In the genomic region with DNA sequence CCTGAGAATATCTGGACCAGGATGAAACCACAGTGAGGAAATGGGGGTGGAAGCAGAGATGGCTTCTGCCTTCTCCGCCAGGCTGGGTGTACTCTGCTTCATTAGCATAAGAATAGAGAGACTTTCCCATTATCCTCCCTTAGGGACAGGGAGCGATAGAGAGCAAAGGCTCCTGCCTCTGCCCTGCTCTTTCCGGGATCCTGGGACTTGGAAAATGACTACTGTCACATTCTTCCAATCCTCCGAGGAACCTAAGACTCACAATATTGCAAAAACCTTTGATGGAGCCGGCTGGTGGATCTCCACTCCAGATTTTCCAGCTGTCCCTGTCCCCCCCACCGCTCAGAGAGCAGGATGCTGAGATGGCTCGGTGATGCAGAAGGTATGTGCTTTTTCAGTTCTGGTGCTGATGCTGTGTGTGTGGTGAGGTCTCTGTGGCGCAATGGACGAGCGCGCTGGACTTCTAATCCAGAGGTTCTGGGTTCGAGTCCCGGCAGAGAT, we compare ENCODE assay signal across 9 mouse cellular contexts. TPM values are rescaled to one million over a fixed set of nuclear protein-coding genes. Genes with fewer than 3 reads are reported as not detected.
DNase-seq lines count a peak whose midpoint lies in the region; ATAC-seq and TF ChIP-seq lines count a peak whose summit lies in the region.
"Had no signal": no experiment of that assay in that cellular context is flagged by ENCODE, and none has a peak within 500 bp of the region (broad histone marks: within the 10 kb centered on the region; RNA-seq: fewer than 3 reads in every experiment).

No protein-coding gene starts in this region.

- H3K4me2 ChIP-seq in kidney, postnatal 0 days (ENCODE audit: low read length): no peak overlapping the region
- peak overlapping the region; percentile 23; the same call in 1 of the 2 replicates for H3K4me2 ChIP-seq in embryonic facial prominence, embryonic 11.5 days (ENCODE audit: low read depth, low read length)
- peak overlapping the region; percentile 50 for H3K4me2 ChIP-seq in hindbrain, postnatal 0 days (ENCODE audit: low read depth, low read length)
- peak overlapping the region; percentile 41 for H3K4me2 ChIP-seq in limb, embryonic 13.5 days (replicated peaks)
- H3K4me2 ChIP-seq in stomach, embryonic 14.5 days (replicated peaks; ENCODE audit: low read depth, low read length): peak overlapping the region; percentile 25
- H3K4me2 ChIP-seq: limb, embryonic 15.5 days had no signal

- H3K27me3 ChIP-seq in kidney, postnatal 0 days (ENCODE audit: insufficient read depth, low read length): no peaks in the 10 kb centered on the region
- H3K27me3 ChIP-seq in embryonic facial prominence, embryonic 11.5 days (ENCODE audit: control insufficient read depth, insufficient read depth, low read length): no peaks in the 10 kb centered on the region
- H3K27me3 ChIP-seq in hindbrain, postnatal 0 days (ENCODE audit: insufficient read depth, low read length): no peaks in the 10 kb centered on the region
- H3K27me3 ChIP-seq in limb, embryonic 13.5 days: no peaks in the 10 kb centered on the region
- no peaks in the 10 kb centered on the region for H3K27me3 ChIP-seq in stomach, embryonic 14.5 days (ENCODE audit: control insufficient read depth, insufficient read depth, low read length)
- H3K27me3 ChIP-seq: limb, embryonic 15.5 days had no signal

- no peaks in the 10 kb centered on the region for H3K4me1 ChIP-seq in kidney, postnatal 0 days (replicated peaks; ENCODE audit: insufficient read depth, low read length)
- H3K4me1 ChIP-seq in embryonic facial prominence, embryonic 11.5 days (ENCODE audit: control insufficient read depth, insufficient read depth, low read length): no peaks in the 10 kb centered on the region
- no peaks in the 10 kb centered on the region; the same call in 1 of the 2 replicates for H3K4me1 ChIP-seq in hindbrain, postnatal 0 days (ENCODE audit: insufficient read depth, low read length)
- H3K4me1 ChIP-seq in limb, embryonic 13.5 days: peaks cover 6% of the 10 kb centered on the region; the same call in 1 of the 2 replicates
- no peaks in the 10 kb centered on the region for H3K4me1 ChIP-seq in stomach, embryonic 14.5 days (ENCODE audit: control insufficient read depth, insufficient read depth, low read length)

- no peak overlapping the region for H3K4me3 ChIP-seq in kidney, postnatal 0 days (replicated peaks; ENCODE audit: low read depth, low read length)
- peak overlapping the region; percentile 23; the same call in 1 of the 2 replicates for H3K4me3 ChIP-seq in embryonic facial prominence, embryonic 11.5 days (ENCODE audit: low read depth, low read length)
- peak overlapping the region; percentile 37 for H3K4me3 ChIP-seq in hindbrain, postnatal 0 days (ENCODE audit: low read length)
- peak overlapping the region; percentile 18; the same call in 1 of the 2 replicates for H3K4me3 ChIP-seq in limb, embryonic 13.5 days
- no peak overlapping the region; the same call in 1 of the 2 replicates for H3K4me3 ChIP-seq in stomach, embryonic 14.5 days (ENCODE audit: low read depth, low read length)
- H3K4me3 ChIP-seq: limb, embryonic 15.5 days had no signal

- peak; percentile 21 for DNase-seq in kidney, postnatal 0 days (ENCODE audit: low spot score)
- no peak for DNase-seq in kidney, postnatal 36 days
- peak; percentile 69 for DNase-seq in embryonic facial prominence, embryonic 11.5 days (ENCODE audit: low spot score)
- DNase-seq in hindbrain, postnatal 0 days (ENCODE audit: low spot score): peak; percentile 93
- DNase-seq in B cell, adult 2 months: no peak
- DNase-seq in thymus, postnatal 25 days: no peak

- H3K9ac ChIP-seq in kidney, postnatal 0 days (ENCODE audit: low read depth, low read length): no peak overlapping the region
- H3K9ac ChIP-seq in embryonic facial prominence, embryonic 11.5 days (replicated peaks; ENCODE audit: low read length): no peak overlapping the region
- H3K9ac ChIP-seq in hindbrain, postnatal 0 days (replicated peaks; ENCODE audit: low read length): peak overlapping the region; percentile 42
- no peak overlapping the region for H3K9ac ChIP-seq in limb, embryonic 13.5 days
- no peak overlapping the region for H3K9ac ChIP-seq in stomach, embryonic 14.5 days (replicated peaks; ENCODE audit: low read depth, low read length)
- H3K9ac ChIP-seq: limb, embryonic 15.5 days had no signal

- H3K36me3 ChIP-seq in kidney, postnatal 0 days (ENCODE audit: insufficient read depth, low read length): no peaks in the 10 kb centered on the region
- H3K36me3 ChIP-seq in embryonic facial prominence, embryonic 11.5 days (replicated peaks; ENCODE audit: control insufficient read depth, insufficient read depth, low read depth, low read length): no peaks in the 10 kb centered on the region
- no peaks in the 10 kb centered on the region for H3K36me3 ChIP-seq in hindbrain, postnatal 0 days (ENCODE audit: insufficient read depth, low read length)
- H3K36me3 ChIP-seq in limb, embryonic 13.5 days: no peaks in the 10 kb centered on the region
- H3K36me3 ChIP-seq in stomach, embryonic 14.5 days (ENCODE audit: control insufficient read depth, insufficient read depth, low read length): no peaks in the 10 kb centered on the region
- H3K36me3 ChIP-seq: limb, embryonic 15.5 days had no signal

- 5% methylated on average over 13 of the region's 13 CpGs for WGBS in kidney, postnatal 0 days
- 2% methylated on average over 13 of the region's 13 CpGs for WGBS in embryonic facial prominence, embryonic 11.5 days
- 2% methylated on average over 13 of the region's 13 CpGs for WGBS in hindbrain, postnatal 0 days
- 5% methylated on average over 13 of the region's 13 CpGs for WGBS in limb, embryonic 13.5 days
- 10% methylated on average over 13 of the region's 13 CpGs for WGBS in stomach, embryonic 14.5 days

- no peak for TF ChIP-seq CTCF in kidney, postnatal 0 days (IDR thresholded peaks at IDR 0.05; ENCODE audit: low read depth)
- TF ChIP-seq CTCF in hindbrain, postnatal 0 days (IDR thresholded peaks at IDR 0.05; ENCODE audit: low read depth): peak; percentile 45; the same call in 1 of the 2 replicates

- no peak overlapping the region for H3K27ac ChIP-seq in kidney, postnatal 0 days
- H3K27ac ChIP-seq in embryonic facial prominence, embryonic 11.5 days (replicated peaks; ENCODE audit: low read depth, low read length): no peak overlapping the region
- H3K27ac ChIP-seq in hindbrain, postnatal 0 days: peak overlapping the region; percentile 87
- no peak overlapping the region for H3K27ac ChIP-seq in limb, embryonic 13.5 days
- H3K27ac ChIP-seq in stomach, embryonic 14.5 days (ENCODE audit: low read length): no peak overlapping the region
- H3K27ac ChIP-seq: limb, embryonic 15.5 days had no signal

- no peaks in the 10 kb centered on the region for H3K9me3 ChIP-seq in kidney, postnatal 0 days (replicated peaks; ENCODE audit: low read length)
- no peaks in the 10 kb centered on the region for H3K9me3 ChIP-seq in embryonic facial prominence, embryonic 11.5 days (replicated peaks; ENCODE audit: control insufficient read depth, low read length)
- H3K9me3 ChIP-seq in hindbrain, postnatal 0 days (ENCODE audit: low read length): no peaks in the 10 kb centered on the region
- H3K9me3 ChIP-seq in limb, embryonic 13.5 days: no peaks in the 10 kb centered on the region
- no peaks in the 10 kb centered on the region for H3K9me3 ChIP-seq in stomach, embryonic 14.5 days (ENCODE audit: control insufficient read depth, low read depth, low read length)
- H3K9me3 ChIP-seq: limb, embryonic 15.5 days had no signal

- ATAC-seq in kidney, postnatal 0 days (replicated peaks; ENCODE audit: low FRiP score, low read depth): no peak
- peak; percentile 88 for ATAC-seq in embryonic facial prominence, embryonic 11.5 days (replicated peaks; ENCODE audit: insufficient number of reproducible peaks, low FRiP score, low TSS enrichment, low read depth)
- peak; percentile 98 for ATAC-seq in hindbrain, postnatal 0 days
- ATAC-seq in limb, embryonic 13.5 days (ENCODE audit: low FRiP score, low read depth): 0 out of 2 replicates have a peak, but pooled peaks have one; percentile 57
- ATAC-seq in stomach, embryonic 14.5 days (ENCODE audit: insufficient number of reproducible peaks, insufficient read depth, low FRiP score, low read depth): peak; percentile 42; the same call in 1 of the 2 replicates

RNA-seq across cellular contexts. Expression of a gene that starts 22.5 kb away (rescaled TPM):
- polyA plus RNA-seq in kidney, postnatal 0 days (2015; fragmentation: Nextera tagmentation; extraction: Ambion mirVana): 0.28 and 0.41 TPM in 2 replicates
- polyA plus RNA-seq in embryonic facial prominence, embryonic 11.5 days (2014; fragmentation: Nextera tagmentation; extraction: Ambion mirVana): 7.3 and 10.1 TPM in 2 replicates
- total RNA-seq in hindbrain, postnatal 0 days (2014; rRNA removed): 533 and 565 TPM in 2 replicates
- 52.5 and 53.1 TPM in 2 replicates for polyA plus RNA-seq in hindbrain, postnatal 0 days (2015; fragmentation: Nextera tagmentation; extraction: Ambion mirVana)
- polyA plus RNA-seq in limb, embryonic 13.5 days (2015; fragmentation: Nextera tagmentation; extraction: Ambion mirVana): 0.67 and 0.86 TPM in 2 replicates
- 8.8 and 10.1 TPM in 2 replicates for polyA plus RNA-seq in stomach, embryonic 14.5 days (2014; fragmentation: Nextera tagmentation; extraction: Ambion mirVana)

RNA-seq across cellular contexts. Expression of a gene that starts 39.3 kb away (rescaled TPM):
- polyA plus RNA-seq in kidney, postnatal 0 days (2015; fragmentation: Nextera tagmentation; extraction: Ambion mirVana): 2.9 and 3.5 TPM in 2 replicates
- polyA plus RNA-seq in embryonic facial prominence, embryonic 11.5 days (2014; fragmentation: Nextera tagmentation; extraction: Ambion mirVana): 1.9 and 2.1 TPM in 2 replicates
- total RNA-seq in hindbrain, postnatal 0 days (2014; rRNA removed): 1.6 and 19.1 TPM in 2 replicates
- 1.4 and 1.9 TPM in 2 replicates for polyA plus RNA-seq in hindbrain, postnatal 0 days (2015; fragmentation: Nextera tagmentation; extraction: Ambion mirVana)
- 1.1 and 1.3 TPM in 2 replicates for polyA plus RNA-seq in limb, embryonic 13.5 days (2015; fragmentation: Nextera tagmentation; extraction: Ambion mirVana)
- polyA plus RNA-seq in stomach, embryonic 14.5 days (2014; fragmentation: Nextera tagmentation; extraction: Ambion mirVana): 1.3 and 2.2 TPM in 2 replicates

RNA-seq across cellular contexts. Expression of a gene that starts 56.4 kb away (rescaled TPM):
- polyA plus RNA-seq in kidney, postnatal 0 days (2015; fragmentation: Nextera tagmentation; extraction: Ambion mirVana): 0.13 and 0.15 TPM in 2 replicates
- polyA plus RNA-seq in embryonic facial prominence, embryonic 11.5 days (2014; fragmentation: Nextera tagmentation; extraction: Ambion mirVana): 2.6 and 3.1 TPM in 2 replicates
- total RNA-seq in hindbrain, postnatal 0 days (2014; rRNA removed): 51.7 and 55.2 TPM in 2 replicates
- 18.7 and 21.5 TPM in 2 replicates for polyA plus RNA-seq in hindbrain, postnatal 0 days (2015; fragmentation: Nextera tagmentation; extraction: Ambion mirVana)
- 0.57 and 0.66 TPM in 2 replicates for polyA plus RNA-seq in limb, embryonic 13.5 days (2015; fragmentation: Nextera tagmentation; extraction: Ambion mirVana)
- polyA plus RNA-seq in stomach, embryonic 14.5 days (2014; fragmentation: Nextera tagmentation; extraction: Ambion mirVana): 1.5 and 1.9 TPM in 2 replicates

Comparison
In these comparisons a context has a peak if more than half of its experiments do, and no peak if none do; other contexts are left out.
1. DNase-seq: peak in kidney, postnatal 0 days (single experiment), embryonic facial prominence, embryonic 11.5 days (single experiment) and hindbrain, postnatal 0 days (single experiment); none in kidney, postnatal 36 days (0 of 2), B cell, adult 2 months (0 of 2) and thymus, postnatal 25 days (single experiment).
2. H3K4me3 ChIP-seq: peak in embryonic facial prominence, embryonic 11.5 days (single experiment), hindbrain, postnatal 0 days (single experiment) and limb, embryonic 13.5 days (single experiment); none in kidney, postnatal 0 days (single experiment) and stomach, embryonic 14.5 days (single experiment).